Mouse (Mus musculus) olfactory bulb, adult 2 months (tissue): Measurements from ENCODE around the gene Gadd45a.

Experiments
- CTCF ChIP-seq: fragments of 200-500 bp; IDR thresholded peaks from 2 replicates; pipeline ENCODE4 v1.5.1; 2012; ENCODE audit warnings: low read depth, mild to moderate bottlenecking, low read length, moderate library complexity; ENCODE audit not compliant: insufficient read depth
- POLR2A ChIP-seq: fragments of 200-500 bp; IDR thresholded peaks from 2 replicates; pipeline ENCODE4 v1.6.1; 2012; ENCODE audit warnings: mild to moderate bottlenecking, low read depth, low read length, moderate library complexity; ENCODE audit not compliant: insufficient read depth

DNA sequence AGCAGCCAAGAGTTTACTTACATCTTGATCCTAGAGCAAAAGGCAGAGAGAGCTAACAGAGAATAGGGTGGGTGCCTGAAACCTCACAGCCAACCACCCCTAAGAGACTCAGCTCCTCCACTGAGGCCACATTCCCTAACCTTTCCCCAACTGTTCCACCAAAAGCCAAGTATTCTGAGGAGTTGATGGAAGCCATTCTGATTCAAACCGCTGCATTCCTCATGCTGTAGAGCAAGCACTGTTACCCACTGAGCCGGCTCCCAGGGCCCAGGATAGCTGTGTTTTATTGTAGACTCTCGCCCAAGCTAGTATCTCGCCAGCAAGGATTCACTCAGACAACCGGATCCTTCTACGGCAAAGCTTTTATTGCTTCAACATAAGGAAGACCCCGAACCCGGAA is 42.3 kb downstream of the Gadd45a start:
- TF ChIP-seq CTCF (no peak), POLR2A (no peak)
